Mouse (Mus musculus) Muller cell, postnatal 12 days (primary cell): ENCODE results near the gene Cdh23.
A peak's percentile ranks its signal among the peaks of the same experiment; 100 is the strongest.

ENCODE experiments used
- DNase-seq: peaks from one replicate; pipeline ENCODE4 v3.0.0-alpha.2; 2015; ENCODE audit errors: inconsistent ontology term

The Cdh23 gene

GRCm38 (mm10) chr10:60577920-60578737 lies 118.2 kb downstream of the Cdh23 start:
- peak; percentile 91 for DNase-seq

- peak; percentile 31 for DNase-seq
These were observed 119.0 kb downstream of the Cdh23 start for GRCm38 (mm10) chr10:60577125-60577919.

GRCm38 (mm10) chr10:60574851-60575250 lies 121.4 kb downstream of the Cdh23 start:
- DNase-seq: no peak

GRCm38 (mm10) chr10:60571491-60571890 lies 124.8 kb downstream of the Cdh23 start:
- DNase-seq: no peak

- no peak for DNase-seq
These were observed 129.8 kb downstream of the Cdh23 start for GRCm38 (mm10) chr10:60566369-60567037.

- DNase-seq: peak; percentile 88
These were observed 132.2 kb downstream of the Cdh23 start for GRCm38 (mm10) chr10:60564136-60564535.

GRCm38 (mm10) chr10:60562946-60563345 lies 133.3 kb downstream of the Cdh23 start:
- DNase-seq: peak; percentile 40

- DNase-seq: no peak
These were observed 137.8 kb downstream of the Cdh23 start for GRCm38 (mm10) chr10:60558491-60558927.

- DNase-seq: no peak
These were observed 143.2 kb downstream of the Cdh23 start for GRCm38 (mm10) chr10:60552951-60553635.

GRCm38 (mm10) chr10:60539164-60539914 lies 157.0 kb downstream of the Cdh23 start:
- DNase-seq: no peak

GRCm38 (mm10) chr10:60536098-60536811 lies 160.0 kb downstream of the Cdh23 start:
- peak; percentile 24 for DNase-seq

- peak; percentile 31 for DNase-seq
These were observed 163.8 kb downstream of the Cdh23 start for GRCm38 (mm10) chr10:60532502-60532901.

GRCm38 (mm10) chr10:60531349-60531748 lies 164.9 kb downstream of the Cdh23 start:
- DNase-seq: peak; percentile 54

GRCm38 (mm10) chr10:60530633-60531032 lies 165.7 kb downstream of the Cdh23 start:
- no peak for DNase-seq

- DNase-seq: no peak
These were observed 168.3 kb downstream of the Cdh23 start for GRCm38 (mm10) chr10:60527949-60528348.

- no peak for DNase-seq
These were observed 171.2 kb downstream of the Cdh23 start for GRCm38 (mm10) chr10:60525081-60525480.

GRCm38 (mm10) chr10:60516286-60516685 lies 180.0 kb downstream of the Cdh23 start:
- DNase-seq: no peak

- DNase-seq: no peak
These were observed 197.8 kb downstream of the Cdh23 start for GRCm38 (mm10) chr10:60498538-60498937.

- peak; percentile 61 for DNase-seq
These were observed 201.2 kb downstream of the Cdh23 start for GRCm38 (mm10) chr10:60495070-60495469.

- no peak for DNase-seq
These were observed 204.8 kb downstream of the Cdh23 start for GRCm38 (mm10) chr10:60491538-60491937.
